18 mouse cellular contexts compared by ENCODE assay signal in genomic region chr2:5132046-5132445, GRCm38 (mm10). TPM values are rescaled to one million over a fixed set of nuclear protein-coding genes. Genes with fewer than 3 reads are reported as not detected.
"Had no signal": no experiment of that assay in that cellular context is flagged by ENCODE, and none has a peak within 500 bp of the region (broad histone marks: within the 10 kb centered on the region; RNA-seq: fewer than 3 reads in every experiment).

No protein-coding gene starts in this region.

- H3K4me1 ChIP-seq: liver, embryonic 12.5 days; liver, embryonic 15.5 days had no signal

- H3K27ac ChIP-seq: limb, embryonic 10.5 days; limb, embryonic 13.5 days; liver, embryonic 12.5 days; liver, embryonic 15.5 days; lung, embryonic 15.5 days had no signal

- H3K4me3 ChIP-seq: limb, embryonic 10.5 days; limb, embryonic 13.5 days; liver, embryonic 12.5 days; liver, embryonic 15.5 days; lung, embryonic 15.5 days had no signal

- DNase-seq: kidney, postnatal 10 days; kidney, postnatal 4 days; layer of hippocampus, adult 9-11 months; liver; lung, adult 18-20 months; lung, postnatal 14 days; lung, postnatal 4 days; midbrain, embryonic 14.5 days; thymus, adult 2 months; thymus, postnatal 14 days; thymus, postnatal 4 days had no signal

RNA-seq across cellular contexts. Expression of gene Ccdc3, which starts 5.5 kb away (rescaled TPM):
- total RNA-seq: megakaryocyte progenitor cell, adult 5-6 weeks; megakaryocyte-erythroid progenitor cell, adult 5-6 weeks had no signal
